Mouse (Mus musculus): ENCODE results near the gene Hnrnpf. TPM values are rescaled to one million over a fixed set of nuclear protein-coding genes. Genes with fewer than 3 reads are reported as not detected.
A peak's percentile ranks its signal among the peaks of the same experiment; 100 is the strongest.

The Hnrnpf gene
- total and polyA plus RNA-seq, 3 experiments = 598 to 1,196 (median 790) TPM

DNA sequence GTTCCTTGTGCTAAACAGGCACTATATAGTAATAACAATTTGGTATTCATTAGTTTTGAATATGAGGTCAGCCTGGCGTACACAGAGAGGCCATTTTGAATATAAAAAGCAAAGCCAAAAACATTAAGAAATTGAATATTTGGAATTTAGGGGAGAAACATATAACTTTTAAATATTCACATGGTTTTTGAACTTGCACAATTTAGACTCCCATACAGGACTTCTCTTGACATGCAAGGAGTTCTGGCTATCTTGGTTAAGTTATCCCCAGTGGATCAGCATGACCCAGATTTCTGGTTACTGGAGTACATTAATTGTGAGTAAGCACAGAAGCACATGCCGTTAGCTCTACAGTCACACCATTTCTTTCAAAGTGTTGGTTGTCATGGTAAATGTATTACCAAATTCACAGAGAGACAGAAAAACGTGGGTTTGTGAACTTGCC lies 19.7 kb upstream of the Hnrnpf start:
- H3K9me3 ChIP-seq (replicated peaks; ENCODE audit: low read length) = no peaks in the 10 kb centered on the region
- dilution Hi-C loops (cut with MboI; ENCODE audit: extremely low pct_ligation_motif_present, extremely low pct_unique_long_range_greater_than_20kb, low sequenced_read_pairs) (no loop called here), in situ Hi-C loops (cut with MboI; ENCODE audit: low pct_ligation_motif_present, low pct_unique_long_range_greater_than_20kb, low sequenced_read_pairs) (loop anchor here (5.0 kb wide), 1 partner anchor 37 kb away; no protein-coding TSS in a partner anchor)
- H3K9ac ChIP-seq (ENCODE audit: insufficient read depth, low read depth) = peak overlapping the region; percentile 60
- peak overlapping the region; percentile 46 to 83 (median 66) for H3K4me3 ChIP-seq (replicated peaks in 1 of 3; ENCODE audit: low read depth in 2 of 3, low read length in 2 of 3, poor library complexity in 1 of 3)
- no peaks in the 10 kb centered on the region for H3K79me2 ChIP-seq (replicated peaks; ENCODE audit: control insufficient read depth, extremely low read depth, insufficient read depth, poor library complexity, severe bottlenecking)
- peaks cover 0 to 6% of the 10 kb centered on the region in 2 experiments for H3K36me3 ChIP-seq (replicated peaks in 1 of 2; ENCODE audit: control insufficient read depth in 1 of 2, insufficient read depth in 1 of 2, low read length in 1 of 2)
- H3K4me2 ChIP-seq (ENCODE audit: insufficient read depth, low read depth, poor library complexity, severe bottlenecking) = peak overlapping the region; percentile 87
- 0 out of 2 replicates have a peak, but pooled peaks have one; percentile 25 for TF ChIP-seq E2F4 (IDR thresholded peaks at IDR 0.05; ENCODE audit: insufficient replicate concordance, low read depth, low read length)
- TF ChIP-seq MAFK (IDR thresholded peaks at IDR 0.05; ENCODE audit: insufficient replicate concordance, low read length) = no peak
- no peak; the same call in 1 of the 2 replicates for TF ChIP-seq MAX (IDR thresholded peaks at IDR 0.05; ENCODE audit: low read length)
- peak overlapping the region; percentile 50; the same call in 1 of the 2 replicates for H3K27ac ChIP-seq (ENCODE audit: insufficient read depth, low read depth)
- H3K27me3 ChIP-seq (replicated peaks) = no peaks in the 10 kb centered on the region
- DNase-seq (ENCODE audit: extremely low read depth) = peak; percentile 35
- H3K4me1 ChIP-seq (ENCODE audit: control insufficient read depth in 1 of 2, insufficient read depth in 2 of 2) = peaks cover 3 to 26% of the 10 kb centered on the region in 2 experiments; a peak in 2 of 4 replicates

DNA sequence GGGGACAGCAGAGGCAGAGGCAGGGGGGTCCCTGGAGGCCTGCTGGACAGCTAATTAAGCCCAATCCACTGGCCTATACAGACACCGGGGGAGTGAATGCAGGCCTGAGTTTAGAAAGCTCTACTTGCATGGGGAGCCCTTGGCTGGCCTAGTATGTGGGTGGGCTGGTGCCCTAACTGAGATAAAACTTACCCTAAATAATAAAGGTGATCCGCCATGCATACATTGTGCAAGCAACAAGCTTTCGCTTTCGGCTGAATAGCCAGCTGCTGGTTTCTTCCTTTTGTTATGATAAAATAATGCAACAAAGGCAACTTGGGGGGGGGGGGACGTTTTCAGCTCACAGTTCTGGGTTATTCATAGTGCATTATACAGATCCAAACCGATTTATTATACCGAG lies 18.9 kb upstream of the Hnrnpf start:
- no peak for DNase-seq (ENCODE audit: extremely low read depth)
- Histone ChIP-seq H3K9ac (ENCODE audit: insufficient read depth, low read depth) (peak overlapping the region; percentile 60), H3K4me3 (replicated peaks in 1 of 3; ENCODE audit: low read depth in 2 of 3, low read length in 2 of 3, poor library complexity in 1 of 3) (peak overlapping the region in 1 of 3 experiments; percentile 66), H3K9me3 (replicated peaks; ENCODE audit: low read length) (no peaks in the 10 kb centered on the region), H3K4me2 (ENCODE audit: insufficient read depth, low read depth, poor library complexity, severe bottlenecking) (peak overlapping the region; percentile 87), H3K36me3 (replicated peaks in 1 of 2; ENCODE audit: control insufficient read depth in 1 of 2, insufficient read depth in 1 of 2, low read length in 1 of 2) (peaks cover 0 to 6% of the 10 kb centered on the region in 2 experiments), H3K4me1 (ENCODE audit: control insufficient read depth in 1 of 2, insufficient read depth in 2 of 2) (peaks cover 3 to 21% of the 10 kb centered on the region in 2 experiments; a peak in 2 of 4 replicates), H3K27ac (ENCODE audit: insufficient read depth, low read depth) (no peak overlapping the region), H3K79me2 (replicated peaks; ENCODE audit: control insufficient read depth, extremely low read depth, insufficient read depth, poor library complexity, severe bottlenecking) (no peaks in the 10 kb centered on the region), H3K27me3 (replicated peaks) (no peaks in the 10 kb centered on the region)
- dilution Hi-C loops (cut with MboI; ENCODE audit: extremely low pct_ligation_motif_present, extremely low pct_unique_long_range_greater_than_20kb, low sequenced_read_pairs) (no loop called here), in situ Hi-C loops (cut with MboI; ENCODE audit: low pct_ligation_motif_present, low pct_unique_long_range_greater_than_20kb, low sequenced_read_pairs) (loop anchor here (5.0 kb wide), 1 partner anchor 36 kb away; no protein-coding TSS in a partner anchor)
- TF ChIP-seq ELF1 (IDR thresholded peaks at IDR 0.05; ENCODE audit: low read depth, low read length) (no peak), JUN (IDR thresholded peaks at IDR 0.05; ENCODE audit: insufficient read depth, low read depth, low read length) (no peak), BHLHE40 (IDR thresholded peaks at IDR 0.05; ENCODE audit: low read depth, low read length) (no peak), GABPA (IDR thresholded peaks at IDR 0.05; ENCODE audit: insufficient replicate concordance, low read depth, low read length) (no peak), ZMIZ1 (IDR thresholded peaks at IDR 0.05; ENCODE audit: low read depth, low read length) (no peak), NELFE (IDR thresholded peaks at IDR 0.05; ENCODE audit: low read depth, low read length) (no peak), USF2 (conservative IDR thresholded peaks at IDR 0.05; ENCODE audit: low read depth, low read length) (no peak), JUND (conservative IDR thresholded peaks at IDR 0.05; ENCODE audit: low read depth, low read length) (no peak), CHD1 (IDR thresholded peaks at IDR 0.05; ENCODE audit: low read depth, low read length) (no peak), PAX5 (IDR thresholded peaks at IDR 0.05; ENCODE audit: low read length) (no peak), USF1 (IDR thresholded peaks at IDR 0.05; ENCODE audit: low read depth, low read length) (no peak), TBP (conservative IDR thresholded peaks at IDR 0.05; ENCODE audit: low read depth, low read length) (no peak), RCOR1 (conservative IDR thresholded peaks at IDR 0.05; ENCODE audit: low read depth, low read length) (no peak), ZC3H11A (IDR thresholded peaks at IDR 0.05; ENCODE audit: low read depth, low read length) (no peak), MAZ (IDR thresholded peaks at IDR 0.05; ENCODE audit: low read depth, low read length) (no peak), UBTF (IDR thresholded peaks at IDR 0.05; ENCODE audit: low read depth, low read length) (no peak), ETS1 (conservative IDR thresholded peaks at IDR 0.05; ENCODE audit: low read depth, low read length) (no peak), ZNF384 (IDR thresholded peaks at IDR 0.05; ENCODE audit: low read depth, low read length) (no peak)

Measured in CH12.LX (cell line).